In the genomic region with DNA sequence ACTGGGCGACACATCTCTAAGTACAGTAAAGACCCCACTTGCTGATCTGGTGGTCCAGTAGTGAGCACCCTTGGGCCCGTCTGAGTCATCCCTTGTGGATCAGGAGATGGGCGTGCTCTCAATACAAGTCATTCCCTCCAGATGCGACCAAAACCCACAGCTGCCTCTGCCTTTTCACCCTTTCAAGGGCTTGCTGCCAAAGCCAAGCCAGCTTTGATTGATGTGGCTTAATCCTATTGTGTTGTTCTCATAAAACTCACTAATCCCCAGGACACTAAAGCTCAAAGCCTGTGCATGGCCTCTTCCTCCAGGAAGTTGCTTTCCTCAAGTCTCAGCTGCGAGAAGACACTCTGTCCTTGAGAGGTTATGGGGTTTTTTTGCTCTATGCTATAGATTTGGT, we compare ENCODE assay signal across 14 mouse cellular contexts.
DNase-seq lines count a peak whose midpoint lies in the region; ATAC-seq lines count a peak whose summit lies in the region.
"Had no signal": no experiment of that assay in that cellular context is flagged by ENCODE, and none has a peak within 500 bp of the region (broad histone marks: within the 10 kb centered on the region; RNA-seq: fewer than 3 reads in every experiment).

No protein-coding gene starts in this region.

- H3K4me1 ChIP-seq in embryonic facial prominence, embryonic 14.5 days (ENCODE audit: control insufficient read depth, insufficient read depth, low read length): no peaks in the 10 kb centered on the region
- peaks cover 45% of the 10 kb centered on the region for H3K4me1 ChIP-seq in embryonic facial prominence, embryonic 10.5 days
- peaks cover 24% of the 10 kb centered on the region for H3K4me1 ChIP-seq in lung, embryonic 16.5 days (replicated peaks; ENCODE audit: control insufficient read depth, insufficient read depth, low read length)

- no peak for ATAC-seq in embryonic facial prominence, embryonic 14.5 days (ENCODE audit: low read depth)
- peak; percentile 38; the same call in 1 of the 2 replicates for ATAC-seq in lung, embryonic 16.5 days (ENCODE audit: low read depth)
- ATAC-seq: hindbrain, embryonic 16.5 days had no signal

- H3K27me3 ChIP-seq in embryonic facial prominence, embryonic 14.5 days (replicated peaks; ENCODE audit: control insufficient read depth, insufficient read depth, low read length): no peaks in the 10 kb centered on the region
- peaks cover 22% of the 10 kb centered on the region for H3K27me3 ChIP-seq in embryonic facial prominence, embryonic 10.5 days (replicated peaks; ENCODE audit: low read depth, poor library complexity, severe bottlenecking)
- H3K27me3 ChIP-seq in lung, embryonic 16.5 days (ENCODE audit: control insufficient read depth, insufficient read depth, low read depth, low read length): peaks cover 2% of the 10 kb centered on the region; the same call in 1 of the 2 replicates
- H3K27me3 ChIP-seq: limb, embryonic 13.5 days had no signal

- H3K4me3 ChIP-seq in embryonic facial prominence, embryonic 14.5 days (ENCODE audit: low read depth, low read length): no peak overlapping the region
- no peak overlapping the region for H3K4me3 ChIP-seq in embryonic facial prominence, embryonic 10.5 days
- H3K4me3 ChIP-seq in lung, embryonic 16.5 days (ENCODE audit: low read length): no peak overlapping the region
- H3K4me3 ChIP-seq: gastrocnemius, adult 2 months; limb, embryonic 13.5 days had no signal

- no peaks in the 10 kb centered on the region for H3K9me3 ChIP-seq in embryonic facial prominence, embryonic 14.5 days (ENCODE audit: control insufficient read depth, low read length)
- no peaks in the 10 kb centered on the region for H3K9me3 ChIP-seq in embryonic facial prominence, embryonic 10.5 days
- no peaks in the 10 kb centered on the region for H3K9me3 ChIP-seq in lung, embryonic 16.5 days (ENCODE audit: control insufficient read depth, low read length)
- H3K9me3 ChIP-seq: limb, embryonic 13.5 days had no signal

- no peak overlapping the region for H3K4me2 ChIP-seq in embryonic facial prominence, embryonic 14.5 days (ENCODE audit: low read depth, low read length)
- no peak overlapping the region for H3K4me2 ChIP-seq in lung, embryonic 16.5 days (ENCODE audit: low read depth, low read length)
- H3K4me2 ChIP-seq: limb, embryonic 13.5 days had no signal

- H3K9ac ChIP-seq in embryonic facial prominence, embryonic 14.5 days (ENCODE audit: low read depth, low read length): no peak overlapping the region
- H3K9ac ChIP-seq in lung, embryonic 16.5 days (ENCODE audit: low read length): no peak overlapping the region
- H3K9ac ChIP-seq: limb, embryonic 13.5 days had no signal

- H3K27ac ChIP-seq in embryonic facial prominence, embryonic 14.5 days (replicated peaks; ENCODE audit: low read depth, low read length): no peak overlapping the region
- no peak overlapping the region for H3K27ac ChIP-seq in embryonic facial prominence, embryonic 10.5 days (replicated peaks)
- no peak overlapping the region; the same call in 1 of the 2 replicates for H3K27ac ChIP-seq in lung, embryonic 16.5 days (ENCODE audit: low read length)
- H3K27ac ChIP-seq: gastrocnemius, adult 2 months; limb, embryonic 13.5 days; macrophage had no signal

- 46% methylated on average over 5 of the region's 5 CpGs for whole genome bisulfite sequencing in embryonic facial prominence, embryonic 14.5 days
- WGBS in embryonic facial prominence, embryonic 10.5 days: 48% methylated on average over 5 of the region's 5 CpGs
- WGBS in lung, embryonic 16.5 days: 51% methylated on average over 5 of the region's 5 CpGs

- peak; percentile 63 for DNase-seq in embryonic facial prominence, embryonic 14.5 days (ENCODE audit: low spot score)
- no peak for DNase-seq in embryonic facial prominence, embryonic 10.5 days (ENCODE audit: low spot score)
- DNase-seq in lung, postnatal 14 days: no peak
- peak; percentile 81 for DNase-seq in adipocyte (ENCODE audit: low spot score)
- peak; percentile 85 for DNase-seq in retina, postnatal 1 day
- DNase-seq in urinary bladder, adult 2 months (ENCODE audit: low spot score): no peak
- DNase-seq in cerebellum, adult 8-10 months: no peak
- DNase-seq: spleen, adult 18-20 months; thymus, adult 2 months had no signal

- no peaks in the 10 kb centered on the region for H3K36me3 ChIP-seq in embryonic facial prominence, embryonic 14.5 days (ENCODE audit: control insufficient read depth, insufficient read depth, low read length)
- no peaks in the 10 kb centered on the region for H3K36me3 ChIP-seq in embryonic facial prominence, embryonic 10.5 days (replicated peaks)
- no peaks in the 10 kb centered on the region for H3K36me3 ChIP-seq in lung, embryonic 16.5 days (ENCODE audit: control insufficient read depth, insufficient read depth, low read length)
- H3K36me3 ChIP-seq: limb, embryonic 13.5 days had no signal

Comparison
In these comparisons a context has a peak if more than half of its experiments do, and no peak if none do; other contexts are left out.
1. DNase-seq: peak in embryonic facial prominence, embryonic 14.5 days (single experiment), adipocyte (single experiment) and retina, postnatal 1 day (single experiment); none in embryonic facial prominence, embryonic 10.5 days (single experiment), lung, postnatal 14 days (single experiment), urinary bladder, adult 2 months (single experiment) and cerebellum, adult 8-10 months (single experiment).